ENCODE assay signal across 20 mouse cellular contexts in genomic region chr11:72843576-72843975, GRCm38 (mm10). TPM values are rescaled to one million over a fixed set of nuclear protein-coding genes. Genes with fewer than 3 reads are reported as not detected.
A peak's percentile ranks its signal among the peaks of the same experiment; 100 is the strongest.
DNase-seq lines count a peak whose midpoint lies in the region; ATAC-seq and TF ChIP-seq lines count a peak whose summit lies in the region.
"Had no signal": no experiment of that assay in that cellular context is flagged by ENCODE, and none has a peak within 500 bp of the region (broad histone marks: within the 10 kb centered on the region; RNA-seq: fewer than 3 reads in every experiment).

No protein-coding gene starts in this region.

- TF ChIP-seq EP300 in lung, postnatal 0 days (IDR thresholded peaks at IDR 0.05) = peak; percentile 56

- H3K4me3 ChIP-seq in lung, postnatal 0 days (ENCODE audit: low read depth, low read length) = no peak overlapping the region
- no peak overlapping the region for H3K4me3 ChIP-seq in limb, embryonic 10.5 days
- H3K4me3 ChIP-seq: embryonic facial prominence, embryonic 15.5 days; forebrain, embryonic 13.5 days; heart, embryonic 13.5 days; hindbrain, embryonic 15.5 days had no signal

- H3K4me2 ChIP-seq in lung, postnatal 0 days (replicated peaks; ENCODE audit: low read depth, low read length) = no peak overlapping the region
- H3K4me2 ChIP-seq: embryonic facial prominence, embryonic 15.5 days; forebrain, embryonic 13.5 days; heart, embryonic 13.5 days; hindbrain, embryonic 15.5 days had no signal

- ATAC-seq in lung, postnatal 0 days = peak; percentile 88
- ATAC-seq: activated CD4-positive, CD25-positive, alpha-beta regulatory T cell, adult 4 months; forebrain, embryonic 13.5 days; forebrain, postnatal 0 days; Patski had no signal

- peak; percentile 73 for DNase-seq in 3T3-L1 (ENCODE audit: low read depth, low spot score)
- peak; percentile 11 for DNase-seq in 416B (ENCODE audit: low read depth)
- peak; percentile 80 for DNase-seq in lung, postnatal 0 days (ENCODE audit: low spot score)
- DNase-seq in lung, postnatal 36 days = peak; percentile 56
- DNase-seq in ovary, postnatal 10 days (ENCODE audit: low spot score) = no peak
- no peak for DNase-seq in embryo, embryonic 10.5 days (ENCODE audit: low spot score)
- no peak for DNase-seq in limb, embryonic 10.5 days (ENCODE audit: low spot score)
- DNase-seq: adrenal gland, postnatal 25 days; cerebellum, adult 18-20 months; cerebellum, adult 9-11 months; embryo, embryonic 11 days; forebrain, postnatal 0 days; gastrocnemius, postnatal 14 days; heart, postnatal 36 days had no signal

- no peaks in the 10 kb centered on the region for H3K9me3 ChIP-seq in lung, postnatal 0 days (ENCODE audit: low read length)
- no peaks in the 10 kb centered on the region for H3K9me3 ChIP-seq in limb, embryonic 10.5 days (replicated peaks)
- H3K9me3 ChIP-seq: embryonic facial prominence, embryonic 15.5 days; forebrain, embryonic 13.5 days; heart, embryonic 13.5 days; hindbrain, embryonic 15.5 days had no signal

- no peaks in the 10 kb centered on the region for H3K4me1 ChIP-seq in lung, postnatal 0 days (ENCODE audit: insufficient read depth, low read depth, low read length)
- H3K4me1 ChIP-seq in limb, embryonic 10.5 days = no peaks in the 10 kb centered on the region
- H3K4me1 ChIP-seq: embryonic facial prominence, embryonic 15.5 days; forebrain, embryonic 13.5 days; heart, embryonic 13.5 days; hindbrain, embryonic 15.5 days had no signal

- no peak overlapping the region for H3K9ac ChIP-seq in lung, postnatal 0 days (replicated peaks; ENCODE audit: low read depth)
- H3K9ac ChIP-seq: embryonic facial prominence, embryonic 15.5 days; forebrain, embryonic 13.5 days; forebrain, postnatal 0 days; heart, embryonic 13.5 days; hindbrain, embryonic 15.5 days had no signal

- TF ChIP-seq CTCF in lung, postnatal 0 days (IDR thresholded peaks at IDR 0.05) = no peak

- H3K36me3 ChIP-seq in lung, postnatal 0 days (ENCODE audit: insufficient read depth, low read length) = peaks cover 17% of the 10 kb centered on the region; the same call in 1 of the 2 replicates
- peaks cover 27% of the 10 kb centered on the region for H3K36me3 ChIP-seq in limb, embryonic 10.5 days

- H3K27me3 ChIP-seq in lung, postnatal 0 days (replicated peaks; ENCODE audit: insufficient read depth, low read length) = no peaks in the 10 kb centered on the region
- H3K27me3 ChIP-seq in limb, embryonic 10.5 days (ENCODE audit: low read depth, poor library complexity, severe bottlenecking) = no peaks in the 10 kb centered on the region
- H3K27me3 ChIP-seq: embryonic facial prominence, embryonic 15.5 days; forebrain, embryonic 13.5 days; heart, embryonic 13.5 days; hindbrain, embryonic 15.5 days; Patski had no signal

- no peak overlapping the region for H3K27ac ChIP-seq in lung, postnatal 0 days (ENCODE audit: low read length)
- no peak overlapping the region for H3K27ac ChIP-seq in limb, embryonic 10.5 days
- H3K27ac ChIP-seq: embryonic facial prominence, embryonic 15.5 days; forebrain, embryonic 13.5 days; heart, embryonic 13.5 days; hindbrain, embryonic 15.5 days had no signal

RNA-seq across cellular contexts. Expression of gene Zzef1, which starts 47.5 kb away (rescaled TPM):
- 9.6 and 10.6 TPM in 2 replicates for polyA plus RNA-seq in lung, postnatal 0 days (2015; fragmentation: Nextera tagmentation; extraction: Ambion mirVana)
- polyA plus RNA-seq in limb, embryonic 10.5 days (2016; fragmentation: Nextera tagmentation; extraction: Ambion mirVana) = 6.4 and 6.6 TPM in 2 replicates

RNA-seq across cellular contexts. Expression of gene Cyb5d2, which starts 47.6 kb away (rescaled TPM):
- 7.1 and 7.2 TPM in 2 replicates for polyA plus RNA-seq in lung, postnatal 0 days (2015; fragmentation: Nextera tagmentation; extraction: Ambion mirVana)
- 3.6 and 4.7 TPM in 2 replicates for polyA plus RNA-seq in limb, embryonic 10.5 days (2016; fragmentation: Nextera tagmentation; extraction: Ambion mirVana)

Comparison
In these comparisons a context has a peak if more than half of its experiments do, and no peak if none do; other contexts are left out.
1. DNase-seq: peak in 3T3-L1 (single experiment), 416B (single experiment), lung, postnatal 0 days (single experiment) and lung, postnatal 36 days (single experiment); none in ovary, postnatal 10 days (single experiment), embryo, embryonic 10.5 days (single experiment) and limb, embryonic 10.5 days (single experiment).